29 mouse cellular contexts compared by ENCODE assay signal in the genomic region with DNA sequence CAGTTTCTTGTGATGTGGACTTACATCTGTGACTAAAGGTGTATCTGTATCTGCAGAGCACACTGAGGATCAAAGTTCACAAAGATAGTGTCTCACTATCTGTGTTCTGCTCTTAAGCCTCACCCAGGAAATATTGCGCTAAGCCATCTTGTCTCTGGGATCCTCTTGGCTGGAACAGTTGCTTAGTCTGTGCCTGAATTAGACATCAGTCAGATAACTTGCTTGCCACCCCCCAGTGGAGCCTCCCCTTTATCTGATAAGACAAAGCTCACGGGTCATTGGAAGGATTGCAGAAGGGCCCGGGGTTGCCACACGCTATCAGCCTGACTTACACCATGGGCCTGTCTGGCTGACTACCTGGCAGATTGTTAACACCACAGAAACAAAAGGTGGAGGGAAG. TPM values are rescaled to one million over a fixed set of nuclear protein-coding genes. Genes with fewer than 3 reads are reported as not detected.
DNase-seq lines count a peak whose midpoint lies in the region; ATAC-seq and TF ChIP-seq lines count a peak whose summit lies in the region.
"Had no signal": no experiment of that assay in that cellular context is flagged by ENCODE, and none has a peak within 500 bp of the region (broad histone marks: within the 10 kb centered on the region; RNA-seq: fewer than 3 reads in every experiment).

No protein-coding gene starts in this region.

- H3K4me2 ChIP-seq in intestine, embryonic 15.5 days (replicated peaks), result no peak overlapping the region
- H3K4me2 ChIP-seq in liver, embryonic 12.5 days, result no peak overlapping the region
- no peak overlapping the region for H3K4me2 ChIP-seq in midbrain, embryonic 14.5 days (ENCODE audit: low read length)
- H3K4me2 ChIP-seq: forebrain, embryonic 13.5 days; hindbrain, embryonic 12.5 days; limb, embryonic 13.5 days; lung, embryonic 14.5 days; neural tube, embryonic 15.5 days had no signal

- intact Hi-C loops in heart, postnatal 25 days (cut with DNase I), result no loop called here
- intact Hi-C loops in heart, postnatal 14 days (cut with DNase I), result no loop called here

- ATAC-seq in intestine, embryonic 15.5 days, result peak; percentile 79
- 0 out of 2 replicates have a peak, but pooled peaks have one; percentile 14 for ATAC-seq in liver, embryonic 12.5 days
- ATAC-seq in megakaryocyte progenitor cell, adult 5-6 weeks (replicated peaks; ENCODE audit: poor library complexity), result peak; percentile 41
- no peak for ATAC-seq in midbrain, embryonic 14.5 days (ENCODE audit: low FRiP score, low TSS enrichment)
- ATAC-seq: forebrain, embryonic 13.5 days; Patski had no signal

- H3K36me3 ChIP-seq in MEL (ENCODE audit: control insufficient read depth in 1 of 2, insufficient read depth in 2 of 2, low read length in 2 of 2), result peaks cover 1 to 10% of the 10 kb centered on the region in 2 experiments; a peak in 3 of 4 replicates
- peaks cover 16% of the 10 kb centered on the region for H3K36me3 ChIP-seq in intestine, embryonic 15.5 days
- peaks cover 27% of the 10 kb centered on the region for H3K36me3 ChIP-seq in liver, embryonic 12.5 days
- peaks cover 24% of the 10 kb centered on the region for H3K36me3 ChIP-seq in midbrain, embryonic 14.5 days (ENCODE audit: control insufficient read depth, insufficient read depth, low read length)

- WGBS in intestine, embryonic 15.5 days, result 64% methylated on average over 4 of the region's 4 CpGs
- WGBS in liver, embryonic 12.5 days (ENCODE audit: insufficient replicate concordance), result 46% methylated on average over 4 of the region's 4 CpGs
- 97% methylated on average over 4 of the region's 4 CpGs for WGBS in midbrain, embryonic 14.5 days

- H3K9me3 ChIP-seq in MEL (replicated peaks; ENCODE audit: insufficient read depth, low read length), result no peaks in the 10 kb centered on the region
- no peaks in the 10 kb centered on the region for H3K9me3 ChIP-seq in intestine, embryonic 15.5 days
- no peaks in the 10 kb centered on the region for H3K9me3 ChIP-seq in liver, embryonic 12.5 days (replicated peaks)
- no peaks in the 10 kb centered on the region for H3K9me3 ChIP-seq in midbrain, embryonic 14.5 days (ENCODE audit: control insufficient read depth, low read length)
- H3K9me3 ChIP-seq: forebrain, embryonic 13.5 days; heart, embryonic 10.5 days; hindbrain, embryonic 12.5 days; limb, embryonic 13.5 days; midbrain, embryonic 10.5 days; neural tube, embryonic 15.5 days had no signal

- TF ChIP-seq POLR2A in MEL (IDR thresholded peaks at IDR 0.05; ENCODE audit: control insufficient read depth in 1 of 2, insufficient read depth in 1 of 2, low read depth in 1 of 2, low read length in 2 of 2, poor library complexity in 1 of 2), result no peak

- no peaks in the 10 kb centered on the region for H3K27me3 ChIP-seq in MEL (ENCODE audit: control insufficient read depth in 1 of 2, insufficient read depth in 2 of 2, low read length in 2 of 2)
- H3K27me3 ChIP-seq in intestine, embryonic 15.5 days (replicated peaks), result no peaks in the 10 kb centered on the region
- no peaks in the 10 kb centered on the region for H3K27me3 ChIP-seq in liver, embryonic 12.5 days (replicated peaks)
- no peaks in the 10 kb centered on the region for H3K27me3 ChIP-seq in midbrain, embryonic 14.5 days (ENCODE audit: control insufficient read depth, insufficient read depth, low read length)
- H3K27me3 ChIP-seq: forebrain, embryonic 13.5 days; hindbrain, embryonic 12.5 days; limb, embryonic 13.5 days; neural tube, embryonic 15.5 days; Patski had no signal

- no peak overlapping the region for H3K27ac ChIP-seq in MEL (ENCODE audit: control insufficient read depth, low read depth, low read length)
- H3K27ac ChIP-seq in intestine, embryonic 15.5 days, result peak overlapping the region; percentile 59
- H3K27ac ChIP-seq in liver, embryonic 12.5 days, result no peak overlapping the region
- no peak overlapping the region for H3K27ac ChIP-seq in midbrain, embryonic 14.5 days (replicated peaks; ENCODE audit: low read depth, low read length)
- H3K27ac ChIP-seq: forebrain, embryonic 13.5 days; gastrocnemius, adult 2 months; heart, embryonic 10.5 days; hindbrain, embryonic 12.5 days; limb, embryonic 13.5 days; midbrain, embryonic 10.5 days; neural tube, embryonic 15.5 days had no signal

- no peak overlapping the region for H3K4me3 ChIP-seq in MEL (ENCODE audit: control insufficient read depth in 1 of 2, insufficient read depth in 1 of 2, low read depth in 2 of 2, low read length in 2 of 2)
- H3K4me3 ChIP-seq in intestine, embryonic 15.5 days (replicated peaks), result no peak overlapping the region
- H3K4me3 ChIP-seq in liver, embryonic 12.5 days, result no peak overlapping the region
- no peak overlapping the region for H3K4me3 ChIP-seq in midbrain, embryonic 14.5 days (replicated peaks; ENCODE audit: low read depth, low read length)
- H3K4me3 ChIP-seq: forebrain, embryonic 13.5 days; gastrocnemius, adult 2 months; heart, embryonic 10.5 days; hindbrain, embryonic 12.5 days; limb, embryonic 13.5 days; midbrain, embryonic 10.5 days; neural tube, embryonic 15.5 days had no signal

- peaks cover 0 to 15% of the 10 kb centered on the region in 2 experiments; a peak in 3 of 4 replicates for H3K4me1 ChIP-seq in MEL (ENCODE audit: control insufficient read depth in 1 of 2, insufficient read depth in 2 of 2, low read length in 2 of 2)
- 0 out of 2 replicates have a peak, but pooled peaks cover 5% of the 10 kb centered on the region for H3K4me1 ChIP-seq in intestine, embryonic 15.5 days (replicated peaks)
- H3K4me1 ChIP-seq in liver, embryonic 12.5 days, result peaks cover 18% of the 10 kb centered on the region
- no peaks in the 10 kb centered on the region for H3K4me1 ChIP-seq in midbrain, embryonic 14.5 days (ENCODE audit: control insufficient read depth, insufficient read depth, low read length)
- H3K4me1 ChIP-seq: forebrain, embryonic 13.5 days; hindbrain, embryonic 12.5 days; limb, embryonic 13.5 days; midbrain, embryonic 10.5 days; neural tube, embryonic 15.5 days had no signal

- DNase-seq in MEL (ENCODE audit: low read depth, low spot score), result peak; percentile 47
- no peak for DNase-seq in thymus, postnatal 25 days
- DNase-seq in heart, postnatal 25 days (ENCODE audit: low spot score), result no peak
- no peak for DNase-seq in midbrain, embryonic 14.5 days
- DNase-seq in heart, postnatal 14 days, result no peak
- DNase-seq: adrenal gland, postnatal 36 days; cerebellum, adult 2 months; cerebellum, postnatal 36 days; gastrocnemius, adult 2 months; kidney, adult 9 months; kidney, postnatal 25 days; lung, embryonic 14.5 days; lung, postnatal 36 days had no signal

- TF ChIP-seq EP300 in MEL (IDR thresholded peaks at IDR 0.05; ENCODE audit: low read depth in 1 of 2, low read length in 2 of 2), result peak in 1 of 2 experiments; percentile 11; a peak in 1 of 4 replicates

- no peaks in the 10 kb centered on the region for H3K79me2 ChIP-seq in MEL (ENCODE audit: control insufficient read depth, insufficient read depth, low read length, poor library complexity)

- H3K9ac ChIP-seq in MEL (ENCODE audit: control insufficient read depth, low read depth, low read length, poor library complexity, severe bottlenecking), result no peak overlapping the region
- H3K9ac ChIP-seq in intestine, embryonic 15.5 days, result no peak overlapping the region
- H3K9ac ChIP-seq in liver, embryonic 12.5 days, result no peak overlapping the region
- H3K9ac ChIP-seq in midbrain, embryonic 14.5 days (replicated peaks; ENCODE audit: low read length), result no peak overlapping the region
- H3K9ac ChIP-seq: forebrain, embryonic 13.5 days; hindbrain, embryonic 12.5 days; limb, embryonic 13.5 days; lung, embryonic 14.5 days; neural tube, embryonic 15.5 days had no signal

- TF ChIP-seq CTCF in MEL (IDR thresholded peaks at IDR 0.05 in 2 of 3, conservative IDR thresholded peaks at IDR 0.05 in 1 of 3; ENCODE audit: control insufficient read depth in 1 of 3, insufficient read depth in 1 of 3, low read depth in 2 of 3, low read length in 3 of 3, poor library complexity in 1 of 3, severe bottlenecking in 1 of 3), result no peak

- no peak for TF ChIP-seq RAD21 in MEL (IDR thresholded peaks at IDR 0.05; ENCODE audit: low read depth, low read length)

RNA-seq across cellular contexts. Expression of gene Coq4, which starts 14.0 kb away (rescaled TPM):
- 23.5 and 25.4 TPM in 2 replicates for total RNA-seq in MEL (2012; rRNA removed)
- polyA plus RNA-seq in MEL (2012; ENCODE audit: insufficient read depth in 1 of 2, insufficient read length in 2 of 2, low read depth in 1 of 2, low replicate concordance in 2 of 2, missing spikeins in 1 of 2), result 10 to 100 TPM in 1 of 2 experiments, not detected in 1; 33.2 TPM
- polyA plus RNA-seq in intestine, embryonic 15.5 days (2015; fragmentation: Nextera tagmentation; extraction: Ambion mirVana), result 45.7 and 56.6 TPM in 2 replicates
- polyA plus RNA-seq in liver, embryonic 12.5 days (2016; fragmentation: Nextera tagmentation; extraction: Ambion mirVana), result 21.5 and 21.8 TPM in 2 replicates
- total RNA-seq in megakaryocyte progenitor cell, adult 5-6 weeks (2015), result 17.4 and 18.2 TPM in 2 replicates
- total RNA-seq in megakaryocyte progenitor cell, adult 5-6 weeks (2017), result 10.5 and 12.5 TPM in 2 replicates
- total RNA-seq in heart, postnatal 25 days (2021), result 10 to 100 TPM; 17.2 to 18.3 TPM
- polyA plus RNA-seq in midbrain, embryonic 14.5 days (2014; fragmentation: Nextera tagmentation; extraction: Ambion mirVana), result 37.6 and 38.3 TPM in 2 replicates
- total RNA-seq in heart, postnatal 14 days (2021), result 10 to 100 TPM; 17.5 to 18.3 TPM

RNA-seq across cellular contexts. Expression of gene Gm13547, which starts 14.2 kb away (rescaled TPM):
- not detected in 2 replicates for total RNA-seq in MEL (2012; rRNA removed)
- under 1 TPM in 1 of 2 experiments, not detected in 1; 0.86 TPM for polyA plus RNA-seq in MEL (2012; ENCODE audit: insufficient read depth in 1 of 2, insufficient read length in 2 of 2, low read depth in 1 of 2, low replicate concordance in 2 of 2, missing spikeins in 1 of 2)
- 0.33 and 0.95 TPM in 2 replicates for polyA plus RNA-seq in intestine, embryonic 15.5 days (2015; fragmentation: Nextera tagmentation; extraction: Ambion mirVana)
- polyA plus RNA-seq in liver, embryonic 12.5 days (2016; fragmentation: Nextera tagmentation; extraction: Ambion mirVana), result not detected in 2 replicates
- total RNA-seq in megakaryocyte progenitor cell, adult 5-6 weeks (2015), result not detected in 2 replicates
- not detected in 2 replicates for total RNA-seq in megakaryocyte progenitor cell, adult 5-6 weeks (2017)
- total RNA-seq in heart, postnatal 25 days (2021), result not detected
- not detected in 2 replicates for polyA plus RNA-seq in midbrain, embryonic 14.5 days (2014; fragmentation: Nextera tagmentation; extraction: Ambion mirVana)
- total RNA-seq in heart, postnatal 14 days (2021), result not detected
- total RNA-seq: adrenal gland, adult 18-20 months; adrenal gland, postnatal 36 days; ES-E14; gastrocnemius, adult 2 months; left cerebral cortex, postnatal 25 days had no signal
- polyA plus RNA-seq: cerebellum, adult 2 months; embryonic facial prominence, embryonic 14.5 days; gonadal fat pad, adult 2 months; heart, embryonic 10.5 days; hindbrain, embryonic 12.5 days; lung, embryonic 14.5 days; neural tube, embryonic 15.5 days had no signal

RNA-seq across cellular contexts. Expression of gene Trub2, which starts 15.0 kb away (rescaled TPM):
- total RNA-seq in MEL (2012; rRNA removed), result 34.8 and 40.9 TPM in 2 replicates
- 10 to 100 TPM in 1 of 2 experiments, not detected in 1; 44.7 TPM for polyA plus RNA-seq in MEL (2012; ENCODE audit: insufficient read depth in 1 of 2, insufficient read length in 2 of 2, low read depth in 1 of 2, low replicate concordance in 2 of 2, missing spikeins in 1 of 2)
- polyA plus RNA-seq in intestine, embryonic 15.5 days (2015; fragmentation: Nextera tagmentation; extraction: Ambion mirVana), result 30.5 and 40.5 TPM in 2 replicates
- 23.7 and 27.6 TPM in 2 replicates for polyA plus RNA-seq in liver, embryonic 12.5 days (2016; fragmentation: Nextera tagmentation; extraction: Ambion mirVana)
- total RNA-seq in megakaryocyte progenitor cell, adult 5-6 weeks (2015), result 17.4 and 22.9 TPM in 2 replicates
- total RNA-seq in megakaryocyte progenitor cell, adult 5-6 weeks (2017), result 46.2 and 57.1 TPM in 2 replicates
- 10 to 100 TPM; 30.3 to 34.1 TPM for total RNA-seq in heart, postnatal 25 days (2021)
- polyA plus RNA-seq in midbrain, embryonic 14.5 days (2014; fragmentation: Nextera tagmentation; extraction: Ambion mirVana), result 28.0 and 28.8 TPM in 2 replicates
- total RNA-seq in heart, postnatal 14 days (2021), result 10 to 100 TPM; 30.5 to 34.1 TPM

RNA-seq across cellular contexts. Expression of gene Gm13420, which starts 21.8 kb away (rescaled TPM):
- total RNA-seq in MEL (2012; rRNA removed), result not detected in 2 replicates
- under 1 TPM in 1 of 2 experiments, not detected in 1; 0.07 TPM for polyA plus RNA-seq in MEL (2012; ENCODE audit: insufficient read depth in 1 of 2, insufficient read length in 2 of 2, low read depth in 1 of 2, low replicate concordance in 2 of 2, missing spikeins in 1 of 2)
- 0.43 and 1.3 TPM in 2 replicates for polyA plus RNA-seq in intestine, embryonic 15.5 days (2015; fragmentation: Nextera tagmentation; extraction: Ambion mirVana)
- 0.28 and 0.41 TPM in 2 replicates for polyA plus RNA-seq in liver, embryonic 12.5 days (2016; fragmentation: Nextera tagmentation; extraction: Ambion mirVana)
- total RNA-seq in megakaryocyte progenitor cell, adult 5-6 weeks (2015), result not detected in 2 replicates
- total RNA-seq in megakaryocyte progenitor cell, adult 5-6 weeks (2017), result not detected in 2 replicates
- not detected for total RNA-seq in heart, postnatal 25 days (2021)
- polyA plus RNA-seq in midbrain, embryonic 14.5 days (2014; fragmentation: Nextera tagmentation; extraction: Ambion mirVana), result not detected in 2 replicates
- total RNA-seq in heart, postnatal 14 days (2021), result not detected
- total RNA-seq: adrenal gland, adult 18-20 months; adrenal gland, postnatal 36 days; gastrocnemius, adult 2 months had no signal
- polyA plus RNA-seq: embryonic facial prominence, embryonic 14.5 days; forebrain, embryonic 13.5 days; heart, embryonic 16.5 days; hindbrain, embryonic 12.5 days; limb, embryonic 13.5 days; midbrain, embryonic 10.5 days had no signal

RNA-seq across cellular contexts. Expression of gene Slc27a4, which starts 29.1 kb away (rescaled TPM):
- 7.9 and 10.9 TPM in 2 replicates for total RNA-seq in MEL (2012; rRNA removed)
- polyA plus RNA-seq in MEL (2012; ENCODE audit: insufficient read depth in 1 of 2, insufficient read length in 2 of 2, low read depth in 1 of 2, low replicate concordance in 2 of 2, missing spikeins in 1 of 2), result 10 to 100 TPM in 1 of 2 experiments, not detected in 1; 14.9 TPM
- polyA plus RNA-seq in intestine, embryonic 15.5 days (2015; fragmentation: Nextera tagmentation; extraction: Ambion mirVana), result 31.8 and 35.2 TPM in 2 replicates
- polyA plus RNA-seq in liver, embryonic 12.5 days (2016; fragmentation: Nextera tagmentation; extraction: Ambion mirVana), result 3.9 and 4.3 TPM in 2 replicates
- total RNA-seq in megakaryocyte progenitor cell, adult 5-6 weeks (2015), result 4.2 and 5.5 TPM in 2 replicates
- total RNA-seq in megakaryocyte progenitor cell, adult 5-6 weeks (2017), result 6.8 and 7.2 TPM in 2 replicates
- 10 to 100 TPM; 17.9 to 18.7 TPM for total RNA-seq in heart, postnatal 25 days (2021)
- 36.1 and 40.0 TPM in 2 replicates for polyA plus RNA-seq in midbrain, embryonic 14.5 days (2014; fragmentation: Nextera tagmentation; extraction: Ambion mirVana)
- total RNA-seq in heart, postnatal 14 days (2021), result 10 to 100 TPM; 20.0 to 21.7 TPM
